Mouse (Mus musculus): Measurements from ENCODE around the gene 2010109A12Rik. TPM values are rescaled to one million over a fixed set of nuclear protein-coding genes. Genes with fewer than 3 reads are reported as not detected.

The 2010109A12Rik gene
- polyA plus RNA-seq, 1 experiment from 2014 or later, result 3.0 TPM

GRCm38 (mm10) chr5:93190428-93190827 is 15.9 kb upstream of the 2010109A12Rik start:
- no peaks in the 10 kb centered on the region for H3K4me1 ChIP-seq
- no peak overlapping the region for H3K4me2 ChIP-seq
- H3K27me3 ChIP-seq, result no peaks in the 10 kb centered on the region
- no peak overlapping the region for H3K4me3 ChIP-seq
- peaks cover 44% of the 10 kb centered on the region for H3K36me3 ChIP-seq (ENCODE audit: poor library complexity, severe bottlenecking)
- no peak overlapping the region for H3K27ac ChIP-seq
- ATAC-seq, result no peak
- no peak overlapping the region for H3K9ac ChIP-seq
- 96% methylated on average over 5 of the region's 5 CpGs for WGBS
- no peaks in the 10 kb centered on the region for H3K9me3 ChIP-seq (replicated peaks)

DNA sequence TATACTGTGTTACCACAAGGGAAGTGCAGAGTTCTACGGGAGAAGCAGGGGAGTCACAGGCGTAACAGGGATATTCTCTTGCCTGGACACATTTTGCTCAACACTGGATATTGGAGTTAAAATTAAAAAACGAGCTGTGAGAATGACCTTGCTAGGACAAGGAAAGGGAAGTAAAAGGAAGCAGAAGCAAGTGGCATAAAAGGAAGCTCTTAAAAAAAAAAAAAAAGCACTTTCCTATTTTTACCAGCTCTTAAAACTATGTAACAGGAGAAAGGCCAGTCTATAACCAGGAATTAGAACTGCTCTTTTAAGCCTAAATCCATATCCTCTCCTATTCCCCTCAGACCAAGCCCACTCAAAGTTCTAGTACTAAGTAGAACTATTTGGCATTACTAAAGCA is 8.1 kb upstream of the 2010109A12Rik start:
- no peaks in the 10 kb centered on the region for H3K27me3 ChIP-seq
- H3K36me3 ChIP-seq (ENCODE audit: poor library complexity, severe bottlenecking), result peaks cover 48% of the 10 kb centered on the region
- H3K4me1 ChIP-seq, result peaks cover 4% of the 10 kb centered on the region; the same call in 1 of the 2 replicates
- H3K9me3 ChIP-seq (replicated peaks), result no peaks in the 10 kb centered on the region
- no peak overlapping the region for H3K9ac ChIP-seq
- ATAC-seq, result no peak
- H3K4me3 ChIP-seq, result no peak overlapping the region
- 94% methylated on average over 3 of the region's 3 CpGs for WGBS
- no peak overlapping the region for H3K27ac ChIP-seq
- H3K4me2 ChIP-seq, result no peak overlapping the region

DNA sequence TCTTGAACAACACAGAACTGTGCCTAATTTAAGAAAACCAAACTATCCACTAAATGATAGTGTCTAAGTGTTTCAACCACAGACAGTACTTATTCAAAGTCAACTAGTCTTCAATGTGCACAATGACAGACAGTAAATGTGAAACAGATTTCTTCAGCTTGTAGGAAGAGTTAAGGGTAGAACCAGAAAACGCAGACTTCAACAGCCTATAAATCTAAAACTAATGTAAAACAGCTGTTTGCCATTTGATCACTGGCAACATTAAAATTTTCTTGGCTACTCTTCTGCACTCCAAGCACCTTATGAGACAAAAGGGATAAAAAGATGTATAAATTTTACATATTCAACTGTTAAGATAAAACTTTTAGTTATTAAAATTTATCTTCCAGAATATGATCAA is 5.1 kb upstream of the 2010109A12Rik start:
- H3K27me3 ChIP-seq, result no peaks in the 10 kb centered on the region
- 90% methylated on average over 1 of the region's 1 CpGs for WGBS
- H3K4me1 ChIP-seq, result peaks cover 16% of the 10 kb centered on the region
- no peak overlapping the region for H3K4me2 ChIP-seq
- ATAC-seq, result no peak
- no peak overlapping the region for H3K27ac ChIP-seq
- no peak overlapping the region for H3K4me3 ChIP-seq
- no peaks in the 10 kb centered on the region for H3K9me3 ChIP-seq (replicated peaks)
- H3K36me3 ChIP-seq (ENCODE audit: poor library complexity, severe bottlenecking), result peaks cover 43% of the 10 kb centered on the region
- H3K9ac ChIP-seq, result no peak overlapping the region

- Histone ChIP-seq H3K27ac (peak overlapping the region; percentile 94), H3K4me2 (peak overlapping the region; percentile 92), H3K9ac (peak overlapping the region; percentile 98), H3K4me3 (peak overlapping the region; percentile 93), H3K4me1 (peaks cover 24% of the 10 kb centered on the region), H3K36me3 (ENCODE audit: poor library complexity, severe bottlenecking) (peaks cover 14% of the 10 kb centered on the region), H3K27me3 (no peaks in the 10 kb centered on the region), H3K9me3 (replicated peaks) (no peaks in the 10 kb centered on the region)
- peak; percentile 52 for ATAC-seq
- WGBS, result under 1% methylated on average over 37 of the region's 63 CpGs
Measured at GRCm38 (mm10) chr5:93205371-93206108, 778 bp upstream of the 2010109A12Rik start.

- 3% methylated on average over 6 of the region's 6 CpGs for WGBS
- peak; percentile 60 for ATAC-seq
- H3K9me3 ChIP-seq (replicated peaks), result no peaks in the 10 kb centered on the region
Measured at GRCm38 (mm10) chr5:93207006-93207348, 659 bp downstream of the 2010109A12Rik start.

DNA sequence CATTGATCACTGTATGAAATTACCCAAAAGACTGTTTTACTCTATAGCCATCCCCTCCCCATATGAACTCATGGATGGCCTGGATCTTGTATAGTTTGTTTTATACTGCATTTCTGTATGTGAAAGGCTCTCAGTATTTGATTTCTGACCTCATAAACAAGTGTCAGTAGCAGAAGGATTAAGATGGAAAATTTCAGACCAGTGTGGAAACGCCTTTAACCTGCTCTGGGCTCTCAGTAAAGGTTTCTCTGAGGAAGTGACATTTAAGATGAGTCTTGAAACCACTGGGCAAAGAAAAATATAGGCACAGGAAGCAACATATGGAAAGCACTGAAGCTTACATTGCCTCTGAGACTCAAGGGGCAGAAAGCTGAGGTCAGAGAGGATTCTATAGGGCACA is 1.2 kb downstream of the 2010109A12Rik start:
- Histone ChIP-seq H3K9me3 (replicated peaks) (no peaks in the 10 kb centered on the region), H3K4me1 (peaks cover 24% of the 10 kb centered on the region), H3K36me3 (ENCODE audit: poor library complexity, severe bottlenecking) (no peaks in the 10 kb centered on the region), H3K27ac (peak overlapping the region; percentile 94; the same call in 1 of the 2 replicates), H3K27me3 (no peaks in the 10 kb centered on the region), H3K9ac (peak overlapping the region; percentile 98), H3K4me2 (peak overlapping the region; percentile 60; the same call in 1 of the 2 replicates), H3K4me3 (no peak overlapping the region)
- ATAC-seq, result no peak
- WGBS, result 91% methylated on average over 1 of the region's 1 CpGs

More at GRCm38 (mm10) chr5:93207006-93207348, 659 bp downstream of the 2010109A12Rik start:
- H3K4me3 ChIP-seq, result peak overlapping the region; percentile 93
- peak overlapping the region; percentile 98 for H3K9ac ChIP-seq
- peak overlapping the region; percentile 94 for H3K27ac ChIP-seq
- peaks cover 2% of the 10 kb centered on the region; the same call in 1 of the 2 replicates for H3K36me3 ChIP-seq (ENCODE audit: poor library complexity, severe bottlenecking)
- peaks cover 24% of the 10 kb centered on the region for H3K4me1 ChIP-seq
- peak overlapping the region; percentile 60 for H3K4me2 ChIP-seq
- H3K27me3 ChIP-seq, result no peaks in the 10 kb centered on the region

GRCm38 (mm10) chr5:93218375-93218774 is 12.1 kb downstream of the 2010109A12Rik start:
- no peak for ATAC-seq
- Histone ChIP-seq H3K27me3 (no peaks in the 10 kb centered on the region), H3K4me3 (no peak overlapping the region), H3K9ac (no peak overlapping the region), H3K9me3 (replicated peaks) (no peaks in the 10 kb centered on the region), H3K4me2 (no peak overlapping the region), H3K27ac (no peak overlapping the region), H3K4me1 (no peaks in the 10 kb centered on the region), H3K36me3 (ENCODE audit: poor library complexity, severe bottlenecking) (no peaks in the 10 kb centered on the region)
- 87% methylated on average over 3 of the region's 3 CpGs for WGBS

DNA sequence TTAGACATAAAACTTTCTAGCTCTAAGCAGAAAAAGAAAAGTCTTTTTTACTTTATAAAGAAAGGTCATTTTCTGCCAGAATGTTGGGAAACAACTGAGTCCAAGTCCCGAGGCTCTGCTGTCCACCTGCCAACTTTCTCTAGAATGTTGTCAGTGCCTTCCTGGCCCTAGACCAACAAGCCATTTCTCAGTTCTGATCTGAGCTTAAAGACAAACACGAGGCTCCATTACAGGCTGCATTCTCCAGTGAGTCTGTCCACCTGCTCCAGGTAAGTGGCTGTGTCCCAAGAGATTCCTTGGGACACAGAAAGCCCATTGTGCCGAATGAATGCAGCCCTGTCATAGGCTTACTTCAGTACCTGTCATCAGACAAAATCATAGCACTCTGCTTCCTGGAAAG is 15.3 kb downstream of the 2010109A12Rik start:
- no peaks in the 10 kb centered on the region for H3K9me3 ChIP-seq (replicated peaks)
- no peaks in the 10 kb centered on the region for H3K27me3 ChIP-seq
- no peak for ATAC-seq
- H3K4me2 ChIP-seq, result no peak overlapping the region
- H3K36me3 ChIP-seq (ENCODE audit: poor library complexity, severe bottlenecking), result no peaks in the 10 kb centered on the region
- no peaks in the 10 kb centered on the region for H3K4me1 ChIP-seq
- no peak overlapping the region for H3K9ac ChIP-seq
- 74% methylated on average over 3 of the region's 3 CpGs for WGBS
- H3K4me3 ChIP-seq, result no peak overlapping the region
- H3K27ac ChIP-seq, result no peak overlapping the region

GRCm38 (mm10) chr5:93224549-93224948 is 18.2 kb downstream of the 2010109A12Rik start:
- no peak overlapping the region for H3K27ac ChIP-seq
- ATAC-seq, result no peak
- H3K9me3 ChIP-seq (replicated peaks), result no peaks in the 10 kb centered on the region
- no peak overlapping the region for H3K4me2 ChIP-seq
- H3K4me1 ChIP-seq, result no peaks in the 10 kb centered on the region
- H3K27me3 ChIP-seq, result no peaks in the 10 kb centered on the region
- H3K36me3 ChIP-seq (ENCODE audit: poor library complexity, severe bottlenecking), result no peaks in the 10 kb centered on the region
- WGBS, result 88% methylated on average over 2 of the region's 2 CpGs
- no peak overlapping the region for H3K9ac ChIP-seq
- H3K4me3 ChIP-seq, result no peak overlapping the region

DNA sequence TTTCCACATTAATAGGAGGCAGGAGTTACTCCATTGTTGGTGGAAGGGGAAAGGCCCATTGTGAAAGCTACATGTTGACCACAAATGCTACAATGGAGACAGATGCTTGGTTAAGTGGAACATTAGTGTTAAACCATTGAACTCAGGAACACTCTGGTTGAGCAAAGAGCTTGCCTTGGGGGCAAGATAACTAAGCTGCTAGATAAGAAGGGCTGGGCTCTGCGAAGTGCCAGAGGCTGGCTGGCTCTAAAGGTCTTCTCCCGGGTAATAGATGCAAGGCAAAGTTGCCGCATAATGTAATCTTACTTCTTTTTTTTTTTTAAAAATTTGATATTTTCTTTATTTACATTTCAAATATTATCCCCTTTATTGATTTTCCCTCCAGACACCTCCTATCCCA is 20.8 kb downstream of the 2010109A12Rik start:
- Histone ChIP-seq H3K27me3 (no peaks in the 10 kb centered on the region), H3K4me3 (no peak overlapping the region), H3K36me3 (ENCODE audit: poor library complexity, severe bottlenecking) (no peaks in the 10 kb centered on the region), H3K4me2 (no peak overlapping the region), H3K9ac (no peak overlapping the region), H3K4me1 (no peaks in the 10 kb centered on the region), H3K9me3 (replicated peaks) (no peaks in the 10 kb centered on the region), H3K27ac (no peak overlapping the region)
- no peak for ATAC-seq
- WGBS, result 92% methylated on average over 3 of the region's 3 CpGs

DNA sequence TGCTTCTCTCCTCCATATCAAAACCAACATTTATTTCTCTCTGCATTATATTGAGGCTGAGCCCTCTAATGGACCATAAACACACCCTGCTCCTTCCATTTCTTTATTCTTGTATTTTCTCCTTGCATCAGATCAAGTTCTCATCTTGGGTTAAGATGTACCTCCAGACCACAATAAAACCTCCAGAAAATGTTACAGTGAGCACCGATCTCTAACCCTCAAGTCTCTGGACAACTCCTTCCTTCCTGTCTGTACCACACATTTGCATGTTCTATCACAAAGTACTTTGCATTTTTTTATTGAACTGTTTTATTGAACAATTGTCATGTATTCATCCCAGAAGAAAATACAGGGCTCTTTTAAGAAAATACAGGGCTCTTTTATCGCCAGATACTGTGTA is 23.2 kb downstream of the 2010109A12Rik start:
- no peak for ATAC-seq
- H3K9ac ChIP-seq, result no peak overlapping the region
- H3K9me3 ChIP-seq (replicated peaks), result no peaks in the 10 kb centered on the region
- no peaks in the 10 kb centered on the region for H3K27me3 ChIP-seq
- 89% methylated on average over 2 of the region's 2 CpGs for WGBS
- H3K4me1 ChIP-seq, result 0 out of 2 replicates have a peak, but pooled peaks cover 4% of the 10 kb centered on the region
- H3K27ac ChIP-seq, result no peak overlapping the region
- H3K36me3 ChIP-seq (ENCODE audit: poor library complexity, severe bottlenecking), result no peaks in the 10 kb centered on the region
- no peak overlapping the region for H3K4me3 ChIP-seq
- no peak overlapping the region for H3K4me2 ChIP-seq

DNA sequence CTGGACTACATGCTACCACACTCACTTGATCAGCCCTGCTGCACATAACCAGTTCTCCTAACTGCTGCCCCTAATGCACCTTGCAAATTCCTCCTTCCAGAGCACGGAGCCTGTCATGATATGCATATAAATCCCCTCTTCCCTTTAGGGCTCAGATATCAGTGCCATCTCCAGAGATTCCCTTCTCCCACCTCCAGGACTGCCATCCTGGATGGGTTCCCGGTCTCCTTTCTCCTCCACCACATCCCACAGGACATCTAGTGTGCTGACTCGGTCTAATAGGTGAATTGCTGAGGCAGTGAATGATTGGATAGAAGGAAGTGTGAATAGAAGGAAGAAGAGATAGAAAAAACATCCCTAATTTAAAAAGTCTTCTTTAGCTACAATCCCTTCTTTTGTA is 25.4 kb downstream of the 2010109A12Rik start:
- Histone ChIP-seq H3K27me3 (no peaks in the 10 kb centered on the region), H3K9me3 (replicated peaks) (no peaks in the 10 kb centered on the region), H3K4me1 (0 out of 2 replicates have a peak, but pooled peaks cover 4% of the 10 kb centered on the region), H3K36me3 (ENCODE audit: poor library complexity, severe bottlenecking) (no peaks in the 10 kb centered on the region), H3K4me3 (no peak overlapping the region), H3K27ac (no peak overlapping the region), H3K9ac (no peak overlapping the region), H3K4me2 (no peak overlapping the region)
- no peak for ATAC-seq
- WGBS, result 76% methylated on average over 3 of the region's 3 CpGs

GRCm38 (mm10) chr5:93232838-93233237 is 26.5 kb downstream of the 2010109A12Rik start:
- WGBS, result 97% methylated on average over 2 of the region's 2 CpGs
- 0 out of 2 replicates have a peak, but pooled peaks cover 4% of the 10 kb centered on the region for H3K4me1 ChIP-seq
- H3K9me3 ChIP-seq (replicated peaks), result no peaks in the 10 kb centered on the region
- no peak overlapping the region for H3K4me3 ChIP-seq
- no peak overlapping the region for H3K9ac ChIP-seq
- H3K27ac ChIP-seq, result no peak overlapping the region
- no peak for ATAC-seq
- no peaks in the 10 kb centered on the region for H3K27me3 ChIP-seq
- no peak overlapping the region for H3K4me2 ChIP-seq
- no peaks in the 10 kb centered on the region for H3K36me3 ChIP-seq (ENCODE audit: poor library complexity, severe bottlenecking)

All from forebrain, embryonic 13.5 days (tissue).